Mouse (Mus musculus): ENCODE data around the gene Pip4k2a.

DNA sequence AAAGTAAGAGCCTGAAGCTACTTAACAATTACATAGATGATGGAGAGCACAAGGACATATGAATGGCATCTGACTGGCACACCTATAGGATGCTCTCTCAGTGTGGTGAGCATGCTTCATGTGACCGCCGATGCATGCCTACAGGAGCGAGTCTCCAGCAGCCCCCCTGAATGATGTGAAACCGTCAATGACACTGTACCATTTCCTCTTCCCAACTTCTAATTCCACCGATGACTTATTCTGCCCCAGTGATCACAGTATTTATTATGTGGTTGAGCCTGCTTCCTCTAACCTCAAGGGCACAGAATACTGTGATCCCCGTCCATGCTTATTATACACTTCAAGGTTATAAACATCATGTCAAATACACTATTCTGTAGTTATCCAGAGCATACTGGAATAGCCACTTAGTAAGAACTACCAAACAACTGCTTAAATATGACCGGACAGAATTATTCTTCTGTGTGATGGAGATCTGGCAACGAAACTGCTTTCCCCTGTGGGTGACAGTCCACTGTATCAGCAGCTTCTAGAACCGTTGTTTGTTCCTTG is 74.8 kb downstream of the Pip4k2a start:
- TF ChIP-seq USF1 (IDR thresholded peaks at IDR 0.05; ENCODE audit: low read depth): no peak
- no peak for TF ChIP-seq MYOD1 (IDR thresholded peaks at IDR 0.05; ENCODE audit: control insufficient read depth in 1 of 3, insufficient read length in 2 of 3, low read depth in 2 of 3)
- TF ChIP-seq REST (IDR thresholded peaks at IDR 0.05; ENCODE audit: insufficient read depth, insufficient read length): no peak
- no peak for TF ChIP-seq POLR2AphosphoS2 (IDR thresholded peaks at IDR 0.05; ENCODE audit: insufficient read length, low read depth)
- no peak for TF ChIP-seq POLR2A (IDR thresholded peaks at IDR 0.05; ENCODE audit: insufficient read length, low read depth)
- TF ChIP-seq MYOG (IDR thresholded peaks at IDR 0.05; ENCODE audit: control insufficient read depth in 1 of 3, insufficient read depth in 1 of 3, insufficient read length in 2 of 3, low read depth in 2 of 3): no peak
- TF ChIP-seq E2F4 (IDR thresholded peaks at IDR 0.05; ENCODE audit: insufficient read depth): no peak
- TF ChIP-seq MAX (IDR thresholded peaks at IDR 0.05; ENCODE audit: low read depth): no peak

All from myocyte (in vitro differentiated cells).